Mouse (Mus musculus) intestine, postnatal 0 days (tissue): ENCODE data around the gene Gm21969. TPM values are rescaled to one million over a fixed set of nuclear protein-coding genes. Genes with fewer than 3 reads are reported as not detected.

ENCODE experiments used
- ATAC-seq: fragments of 200-750 bp; cut with Nextera tagmentation; 2 replicates; pipeline ENCODE4 v1.8.0; 2017; ENCODE audit warnings: mild to moderate bottlenecking, moderate TSS enrichment, moderate library complexity
- H3K27ac ChIP-seq: fragments of 300-500 bp; sonication (generic); 2 replicates; pipeline ENCODE4 v1.5.1; 2014; ENCODE audit warnings: mild to moderate bottlenecking, low read depth, low read length, moderate library complexity
- H3K27me3 ChIP-seq: fragments of 300-500 bp; sonication (generic); replicated peaks from 2 replicates; pipeline ENCODE4 v1.6.1; 2014; ENCODE audit warnings: low read length, mixed read lengths; ENCODE audit not compliant: control insufficient read depth, insufficient read depth
- H3K36me3 ChIP-seq: fragments of 300-500 bp; sonication (generic); 2 replicates; pipeline ENCODE4 v1.6.1; 2014; ENCODE audit warnings: mild to moderate bottlenecking, moderate library complexity; ENCODE audit not compliant: control insufficient read depth, insufficient read depth
- H3K4me1 ChIP-seq: fragments of 300-500 bp; sonication (generic); replicated peaks from 2 replicates; pipeline ENCODE4 v1.6.1; 2014; ENCODE audit warnings: antibody characterized with exemption, low read length, mixed read lengths; ENCODE audit not compliant: control insufficient read depth, insufficient read depth
- H3K4me2 ChIP-seq: fragments of 300-500 bp; sonication (generic); replicated peaks from 2 replicates; pipeline ENCODE4 v1.6.1; 2014; ENCODE audit warnings: low read depth, mild to moderate bottlenecking, moderate library complexity
- H3K4me3 ChIP-seq: fragments of 300-500 bp; sonication (generic); 2 replicates; pipeline ENCODE4 v1.5.1; 2014; ENCODE audit warnings: low read depth, low read length
- H3K9ac ChIP-seq: fragments of 300-500 bp; sonication (generic); 2 replicates; pipeline ENCODE4 v1.6.1; 2014; ENCODE audit warnings: mild to moderate bottlenecking, low read depth, low read length
- H3K9me3 ChIP-seq: fragments of 300-500 bp; sonication (generic); 2 replicates; pipeline ENCODE4 v1.6.1; 2016; ENCODE audit warnings: mixed run types; ENCODE audit not compliant: control insufficient read depth
- CTCF ChIP-seq: sonication (generic); IDR thresholded peaks from 2 replicates; pipeline ENCODE4 v1.5.1; 2016; ENCODE audit warnings: low read depth, mild to moderate bottlenecking, control low read depth, antibody characterized with exemption, moderate library complexity
- WGBS: fragments of 180-500 bp; shearing (Covaris S2); extraction: QIAGEN DNeasy Blood & Tissue Kit; methylation state at CpG from one replicate; pipeline ENCODE4 v1.1.7; 2014; 5-methylcytosine and 5-hydroxymethylcytosine counted together
- polyA plus RNA-seq: library from polyadenylated mRNA; unstranded; fragments of >200 nt; fragmentation: Nextera tagmentation; extraction: Ambion mirVana; gene quantifications from 2 replicates; pipeline ENCODE4 v1.2.1, GENCODE M21; 2015

The Gm21969 gene
- polyA plus RNA-seq, 1 experiment from 2014 or later = not detected

GRCm38 (mm10) chr4:139675696-139676095, 72.7 kb downstream of the Gm21969 start:
- Histone ChIP-seq H3K27ac (no peak overlapping the region), H3K9me3 (0 out of 2 replicates have a peak, but pooled peaks cover 5% of the 10 kb centered on the region), H3K4me2 (no peak overlapping the region), H3K36me3 (no peaks in the 10 kb centered on the region), H3K4me3 (no peak overlapping the region), H3K9ac (no peak overlapping the region), H3K4me1 (no peaks in the 10 kb centered on the region), H3K27me3 (no peaks in the 10 kb centered on the region; the same call in 1 of the 2 replicates)
- 67% methylated on average over 9 of the region's 9 CpGs for WGBS
- ATAC-seq = no peak
- TF ChIP-seq CTCF = no peak

DNA sequence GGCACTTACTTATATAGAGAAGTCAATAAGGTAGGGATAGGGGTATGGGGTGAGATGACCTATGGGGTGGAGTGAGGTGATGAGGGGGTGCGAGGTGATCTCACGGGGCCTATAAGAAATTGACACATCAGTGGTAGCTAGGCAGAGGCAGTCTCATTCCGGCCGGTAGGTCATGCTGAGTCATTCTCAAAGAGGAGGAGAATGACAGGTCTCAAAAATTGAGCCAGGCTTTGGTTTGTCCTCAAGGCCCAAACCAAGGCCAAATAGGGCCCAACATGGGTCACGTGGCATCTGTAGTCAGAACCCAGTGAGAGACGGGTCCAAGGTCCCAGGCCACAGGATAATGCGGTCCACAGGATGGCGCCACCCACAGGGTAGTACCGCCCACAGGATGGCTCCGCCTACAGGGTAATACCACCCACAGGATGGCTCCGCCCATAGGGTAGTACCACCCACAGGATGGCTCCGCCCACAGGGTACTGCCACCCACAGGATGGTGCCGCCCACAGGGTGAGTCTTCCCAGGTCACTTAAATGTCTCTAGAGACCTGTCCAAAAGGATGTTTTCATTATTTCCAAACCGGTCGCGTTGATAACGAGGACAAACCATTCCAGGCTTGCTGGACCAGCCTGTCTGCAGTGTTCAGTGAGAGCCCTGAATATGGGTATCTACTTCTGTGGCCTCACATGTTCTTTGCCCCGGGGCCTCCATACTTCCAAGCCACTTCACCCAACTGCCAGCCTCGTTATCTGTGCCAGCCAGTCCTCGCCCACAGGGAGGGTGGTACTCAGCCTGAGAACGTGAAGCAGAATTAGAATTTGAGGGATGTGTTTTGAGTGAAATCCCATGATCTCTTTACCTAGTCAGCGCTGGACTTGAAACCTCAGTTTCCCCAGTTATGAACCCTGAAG, 81.0 kb downstream of the Gm21969 start:
- Histone ChIP-seq H3K27me3 (no peaks in the 10 kb centered on the region), H3K4me1 (no peaks in the 10 kb centered on the region), H3K9me3 (peaks cover 3% of the 10 kb centered on the region; the same call in 1 of the 2 replicates), H3K27ac (no peak overlapping the region), H3K9ac (no peak overlapping the region), H3K4me3 (no peak overlapping the region), H3K4me2 (no peak overlapping the region), H3K36me3 (no peaks in the 10 kb centered on the region)
- no peak for TF ChIP-seq CTCF
- WGBS = 71% methylated on average over 22 of the region's 22 CpGs
- peak; percentile 34; the same call in 1 of the 2 replicates for ATAC-seq

DNA sequence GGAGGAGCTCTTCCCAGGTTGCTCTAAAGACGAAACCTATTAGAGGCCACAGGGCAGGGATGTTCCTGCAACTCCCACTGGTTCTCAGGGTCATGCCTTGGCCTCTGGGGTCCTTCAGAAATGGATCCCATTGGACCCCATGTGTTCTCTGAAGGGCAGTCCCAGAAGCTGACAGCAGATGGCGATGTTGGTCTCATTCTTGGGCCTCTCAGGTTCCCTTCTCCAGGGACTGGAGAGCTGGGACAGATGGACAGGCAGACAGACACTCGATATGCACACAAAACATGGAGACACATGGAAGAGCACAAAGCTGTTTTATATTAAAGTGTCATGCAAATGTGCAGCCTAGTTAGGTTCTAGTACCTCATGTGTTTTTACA, 81.6 kb downstream of the Gm21969 start:
- Histone ChIP-seq H3K27ac (no peak overlapping the region), H3K27me3 (no peaks in the 10 kb centered on the region), H3K4me2 (no peak overlapping the region), H3K4me3 (no peak overlapping the region), H3K9me3 (peaks cover 3% of the 10 kb centered on the region; the same call in 1 of the 2 replicates), H3K9ac (no peak overlapping the region), H3K36me3 (no peaks in the 10 kb centered on the region), H3K4me1 (no peaks in the 10 kb centered on the region)
- 15% methylated on average over 3 of the region's 3 CpGs for WGBS
- ATAC-seq = no peak
- peak; percentile 80 for TF ChIP-seq CTCF

DNA sequence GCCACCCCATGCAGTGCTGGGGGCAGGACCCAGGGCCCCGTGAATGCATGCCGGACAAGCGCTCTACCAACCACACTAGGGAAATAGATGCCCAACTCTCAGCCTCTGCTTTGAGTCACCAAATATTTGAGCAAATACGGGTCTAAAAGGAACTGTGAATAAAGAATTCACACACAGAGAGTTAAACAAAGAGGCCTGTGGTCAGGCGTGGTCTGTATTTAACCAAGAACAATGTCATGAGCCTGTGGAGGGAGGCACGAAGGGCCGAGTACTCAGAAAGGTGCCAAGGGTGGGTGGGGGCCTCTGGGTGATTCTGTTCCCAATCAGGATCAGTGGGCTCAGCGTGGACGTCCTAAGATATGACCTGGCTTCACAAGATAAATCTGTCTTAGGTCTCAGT, 85.1 kb downstream of the Gm21969 start:
- WGBS = 57% methylated on average over 9 of the region's 9 CpGs
- Histone ChIP-seq H3K9ac (no peak overlapping the region), H3K27me3 (no peaks in the 10 kb centered on the region), H3K9me3 (no peaks in the 10 kb centered on the region), H3K27ac (no peak overlapping the region), H3K4me1 (no peaks in the 10 kb centered on the region), H3K36me3 (no peaks in the 10 kb centered on the region), H3K4me3 (no peak overlapping the region), H3K4me2 (no peak overlapping the region)
- no peak for TF ChIP-seq CTCF
- ATAC-seq = no peak

DNA sequence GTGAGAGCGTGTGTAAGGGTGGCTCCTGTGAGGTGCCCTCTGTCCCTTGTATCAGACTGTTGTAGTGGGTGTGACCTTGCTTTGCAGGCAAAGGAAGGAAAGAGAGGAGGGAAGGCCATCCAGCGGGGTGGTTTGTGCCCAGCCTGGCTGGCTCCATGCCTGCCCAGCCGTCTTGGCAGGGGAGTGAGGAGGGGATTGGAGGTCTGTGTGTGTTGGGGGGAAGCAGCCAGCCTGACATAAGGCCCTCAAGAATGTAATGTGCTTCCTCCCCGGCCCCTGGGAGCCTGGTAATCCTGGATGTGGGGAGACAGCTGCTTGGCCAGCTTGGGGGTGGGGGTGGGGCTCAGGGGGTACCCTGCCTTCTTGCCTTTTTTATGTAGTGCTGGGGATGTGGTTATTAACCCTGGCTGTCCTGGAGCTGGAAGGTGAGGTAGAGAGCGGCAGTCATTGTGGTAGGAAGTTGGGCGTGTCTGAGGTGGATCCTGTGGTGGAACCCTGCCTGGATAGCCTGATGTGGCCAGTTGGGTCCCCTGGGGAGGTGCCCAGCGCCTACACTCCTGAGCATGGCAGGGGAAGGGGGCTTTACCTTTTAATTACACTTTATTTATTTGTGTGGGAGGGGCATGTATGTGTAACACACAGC, 86.8 kb downstream of the Gm21969 start:
- H3K4me1 ChIP-seq = no peaks in the 10 kb centered on the region
- no peaks in the 10 kb centered on the region for H3K36me3 ChIP-seq
- no peak for TF ChIP-seq CTCF
- no peak overlapping the region for H3K9ac ChIP-seq
- no peak overlapping the region for H3K4me2 ChIP-seq
- no peak overlapping the region for H3K4me3 ChIP-seq
- H3K9me3 ChIP-seq = no peaks in the 10 kb centered on the region
- no peak overlapping the region for H3K27ac ChIP-seq
- 39% methylated on average over 7 of the region's 7 CpGs for WGBS
- ATAC-seq = no peak
- no peaks in the 10 kb centered on the region for H3K27me3 ChIP-seq

GRCm38 (mm10) chr4:139693315-139693714, 90.3 kb downstream of the Gm21969 start:
- Histone ChIP-seq H3K9ac (no peak overlapping the region), H3K27ac (no peak overlapping the region), H3K4me3 (no peak overlapping the region), H3K9me3 (no peaks in the 10 kb centered on the region), H3K27me3 (no peaks in the 10 kb centered on the region), H3K4me1 (no peaks in the 10 kb centered on the region), H3K4me2 (no peak overlapping the region), H3K36me3 (no peaks in the 10 kb centered on the region)
- TF ChIP-seq CTCF = no peak
- WGBS = 49% methylated on average over 5 of the region's 5 CpGs
- no peak for ATAC-seq
